Mouse (Mus musculus) right cerebral cortex, postnatal 4 days (tissue): ENCODE results near the gene Dnm1.
"Not testable (repeated sequence)": the region's sequence is repeated elsewhere in the genome, so short reads cannot be mapped to it uniquely, and the experiment has no call there.

Experiments used
- DNase-seq: peaks from one replicate; pipeline ENCODE4 v3.0.0-alpha.2; 2022

Gene Dnm1

DNA sequence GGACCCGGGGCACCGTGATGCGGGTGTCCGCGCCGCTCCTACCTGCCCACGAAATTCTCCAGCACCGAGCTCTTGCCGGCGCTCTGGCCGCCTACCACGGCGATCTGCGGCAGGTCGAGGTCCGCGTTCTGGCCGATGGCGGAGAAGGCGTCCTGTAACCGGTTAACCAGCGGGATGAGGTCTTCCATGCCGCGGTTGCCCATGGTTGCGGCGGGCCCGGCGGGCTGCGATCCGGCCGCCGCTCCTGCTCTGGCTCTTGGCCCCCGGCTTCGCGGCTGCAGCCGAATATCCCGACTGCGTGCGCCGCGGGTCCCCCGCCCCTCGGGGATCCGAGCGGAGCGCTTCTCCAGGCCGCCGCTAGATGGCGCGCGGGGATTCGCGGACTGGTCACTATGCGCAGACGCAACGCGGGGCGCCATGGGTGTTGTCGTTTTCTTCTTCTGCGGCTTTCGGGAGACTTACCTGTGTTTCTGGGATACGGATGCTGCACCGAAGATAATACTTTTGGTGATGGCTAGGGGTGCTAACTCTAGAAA lies at the start of gene Dnm1:
TSS of gene Dnm1 (minus strand) at position 332 of the 536 bp plus-strand sequence.
- DNase-seq = peak; percentile 97

DNA sequence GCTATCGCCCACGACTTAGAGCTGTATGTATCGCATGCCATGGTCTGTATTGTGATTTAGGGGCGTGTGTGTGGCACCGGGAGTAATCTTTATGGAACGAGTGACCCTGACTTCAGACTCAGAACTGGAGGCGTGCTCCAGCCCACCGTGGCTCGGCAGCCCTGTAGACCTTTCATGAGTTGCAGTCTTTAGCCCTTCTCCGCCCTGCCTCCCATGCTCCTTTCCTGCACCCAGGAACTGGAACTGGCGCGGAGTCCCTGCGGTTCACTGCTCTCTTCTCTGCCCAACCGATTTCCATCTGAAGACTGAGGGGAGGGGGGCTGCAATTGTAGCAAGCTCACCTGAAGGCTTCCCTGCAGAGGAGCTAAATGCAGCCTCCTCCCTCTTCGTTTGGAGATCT lies 43.6 kb upstream of the Dnm1 start:
- DNase-seq = no peak

DNA sequence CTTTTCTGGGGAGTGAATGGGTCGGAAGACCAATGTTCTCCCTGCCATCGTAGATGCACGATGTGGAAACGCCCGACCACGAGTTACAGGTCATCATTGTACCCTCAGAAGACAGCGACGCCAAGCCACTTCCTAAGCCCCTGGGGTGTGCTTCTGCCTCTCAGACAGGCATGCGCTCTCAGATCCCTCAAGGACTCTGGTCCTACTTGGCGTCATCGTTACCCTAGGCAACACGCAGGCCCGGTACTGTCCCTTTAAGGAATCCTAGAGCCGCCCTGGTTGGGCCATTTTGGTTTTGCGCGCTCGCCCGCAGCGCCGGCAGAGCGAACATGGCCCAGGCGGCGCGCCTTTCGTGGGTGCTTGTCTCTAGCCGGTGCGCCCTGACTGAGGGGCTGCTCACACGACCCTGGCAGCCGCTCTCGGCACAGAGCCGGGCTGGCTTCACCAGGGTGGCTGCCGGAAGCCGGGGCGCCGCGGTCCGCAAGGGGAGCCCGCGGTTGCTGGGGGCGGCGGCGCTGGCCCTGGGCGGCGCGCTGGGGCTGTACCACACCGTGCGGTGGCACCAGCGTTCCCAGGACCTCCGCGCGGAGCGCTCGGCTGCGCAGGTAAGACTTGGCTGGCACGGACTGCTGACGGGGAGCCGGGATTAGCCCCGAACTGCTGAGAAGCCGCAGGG lies 42.9 kb upstream of the Dnm1 start:
- DNase-seq = peak; percentile 83

DNA sequence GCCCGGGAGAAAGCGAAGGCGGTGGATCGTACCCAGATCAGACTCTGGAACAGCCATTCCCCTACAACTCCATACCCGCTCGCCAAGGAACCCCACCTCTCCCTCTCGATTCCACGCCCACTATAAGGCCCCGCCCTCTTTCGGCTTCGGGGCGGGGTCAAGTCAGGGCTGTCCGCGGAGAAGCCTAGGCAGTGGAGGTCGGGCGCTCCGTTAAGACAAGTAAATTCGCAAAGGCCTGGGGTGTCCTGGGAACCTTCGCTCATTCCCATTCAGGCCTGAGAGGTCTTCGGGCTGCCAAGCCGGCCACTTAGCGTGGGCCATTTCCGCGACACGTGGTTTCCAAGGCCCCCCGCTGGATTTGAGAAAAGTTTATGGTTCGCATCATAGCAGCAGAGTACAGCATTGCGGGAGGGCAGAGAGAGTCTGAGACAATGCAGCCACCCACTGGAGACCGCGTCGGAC lies 42.4 kb upstream of the Dnm1 start, which contains the start of gene Ptges2:
TSS of gene Ptges2 (plus strand) at position 413 of the 462 bp plus-strand sequence.
- peak; percentile 76 for DNase-seq

DNA sequence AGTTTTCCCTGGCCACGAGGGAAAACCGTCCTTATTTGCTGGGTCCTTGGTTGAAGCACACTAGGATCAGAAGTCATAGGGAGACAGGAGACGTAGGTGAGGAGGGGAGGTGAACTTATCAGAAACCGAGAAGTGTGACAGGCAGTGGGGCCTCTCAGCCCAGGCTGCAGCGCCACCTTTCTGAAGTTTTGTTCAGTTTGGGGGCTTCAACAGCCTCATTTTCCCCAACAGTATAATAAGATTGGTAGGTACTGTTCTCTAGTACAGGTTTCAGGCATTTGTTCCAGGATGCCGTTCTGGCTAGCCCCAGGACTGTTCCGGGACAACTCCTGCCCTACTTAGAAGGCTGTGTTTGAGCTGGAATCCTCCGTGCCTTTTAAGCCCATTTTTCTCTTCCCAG lies 41.8 kb upstream of the Dnm1 start:
- peak; percentile 53 for DNase-seq

DNA sequence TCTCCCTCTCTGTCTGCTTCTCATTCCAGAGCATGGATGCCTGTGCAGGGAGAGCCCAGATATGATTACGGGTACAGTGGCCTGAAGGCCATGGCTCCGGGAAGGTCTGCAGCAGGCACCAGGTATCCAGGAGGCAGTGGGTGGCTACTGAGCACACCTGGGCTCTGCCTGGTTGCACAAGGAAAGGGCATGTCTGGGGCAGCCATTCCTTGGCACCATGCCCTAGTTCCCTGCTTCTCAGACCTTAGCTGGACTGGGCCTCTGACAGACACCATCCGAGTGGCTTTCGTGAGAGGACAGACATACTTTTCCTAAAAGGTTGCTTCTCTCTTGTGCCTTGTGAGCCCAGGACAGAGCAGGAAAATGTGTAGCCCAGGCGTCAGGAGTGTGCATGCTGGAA lies 38.9 kb upstream of the Dnm1 start:
- no peak for DNase-seq

DNA sequence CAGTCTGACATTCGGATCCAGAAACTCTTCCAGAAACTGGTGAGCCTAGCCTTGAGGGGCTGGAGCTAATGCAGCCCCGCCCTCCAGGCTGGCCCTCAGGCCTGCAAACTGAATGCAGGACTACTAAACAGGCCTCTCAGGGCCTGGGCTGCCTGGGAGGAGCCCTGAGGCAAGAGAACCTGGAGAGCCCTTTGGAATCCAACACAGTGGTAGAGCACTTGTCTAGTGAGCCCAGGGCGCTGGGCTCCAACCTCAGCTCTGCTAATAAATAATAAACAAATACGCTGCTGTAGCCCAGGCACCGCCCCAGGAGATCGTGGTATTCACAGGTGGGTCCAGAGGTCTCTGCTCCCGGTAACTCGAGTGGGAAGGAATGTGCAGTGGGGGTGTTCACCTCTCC lies 37.7 kb upstream of the Dnm1 start:
- no peak for DNase-seq

DNA sequence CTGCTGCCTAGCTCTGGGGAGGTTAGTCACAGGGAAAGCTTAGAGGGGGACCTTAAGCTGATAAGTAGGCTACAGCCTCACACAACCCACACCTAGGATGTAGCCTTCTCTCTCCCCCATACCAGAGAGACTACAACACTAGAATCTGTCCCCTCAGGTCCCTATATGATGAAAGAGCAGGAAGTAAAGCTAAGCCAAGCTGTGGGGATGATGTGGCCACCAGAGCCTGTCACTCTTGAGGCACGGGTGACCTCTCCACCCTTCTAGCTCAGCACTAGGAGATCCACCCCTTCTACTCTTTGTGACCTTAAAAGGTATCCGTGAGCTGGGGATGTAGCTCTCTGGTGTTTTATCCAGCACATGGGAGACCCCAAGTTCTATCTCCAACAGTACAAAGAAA lies 36.0 kb upstream of the Dnm1 start:
- no peak for DNase-seq

DNA sequence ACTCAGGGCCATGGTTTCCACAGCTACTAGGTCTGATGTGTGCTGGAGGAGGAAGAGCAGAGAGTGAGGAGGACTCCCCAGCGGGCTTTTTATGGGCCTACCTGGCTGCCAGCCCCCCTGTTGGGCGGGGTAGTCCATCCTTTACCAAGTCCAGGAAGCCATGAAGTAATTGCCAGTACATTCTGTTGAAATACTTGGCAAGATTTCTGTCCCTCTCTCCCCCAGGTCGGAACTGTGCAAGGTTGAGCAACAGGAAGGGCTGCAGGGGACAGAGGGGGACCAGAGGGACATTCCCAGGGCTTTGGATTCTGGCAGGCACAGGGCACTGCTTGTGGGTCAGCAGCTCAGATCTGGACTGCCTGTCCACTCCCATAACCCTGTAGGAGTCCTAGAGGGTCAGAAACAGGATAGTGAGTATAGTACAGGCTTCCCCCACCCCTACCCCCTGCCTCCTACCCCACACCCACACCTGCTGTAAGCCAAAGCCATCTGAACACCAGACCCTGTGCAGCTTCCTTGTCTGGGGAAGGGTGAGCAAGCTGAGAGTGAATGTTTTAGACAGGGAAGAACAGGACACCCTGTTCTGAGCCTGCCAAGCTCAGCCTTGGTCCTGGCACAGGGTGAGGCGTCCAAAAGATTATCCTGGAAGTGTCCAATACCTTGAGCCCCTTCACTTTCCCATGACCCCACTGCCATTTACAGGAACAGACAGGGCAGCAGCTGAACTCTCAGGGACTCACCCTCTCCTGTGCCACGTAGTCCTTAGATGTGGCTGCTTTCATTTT lies 34.8 kb upstream of the Dnm1 start, which contains the start of gene Lcn2:
TSS of gene Lcn2 (minus strand) at position 547 of the 785 bp plus-strand sequence.
- no peak for DNase-seq

DNA sequence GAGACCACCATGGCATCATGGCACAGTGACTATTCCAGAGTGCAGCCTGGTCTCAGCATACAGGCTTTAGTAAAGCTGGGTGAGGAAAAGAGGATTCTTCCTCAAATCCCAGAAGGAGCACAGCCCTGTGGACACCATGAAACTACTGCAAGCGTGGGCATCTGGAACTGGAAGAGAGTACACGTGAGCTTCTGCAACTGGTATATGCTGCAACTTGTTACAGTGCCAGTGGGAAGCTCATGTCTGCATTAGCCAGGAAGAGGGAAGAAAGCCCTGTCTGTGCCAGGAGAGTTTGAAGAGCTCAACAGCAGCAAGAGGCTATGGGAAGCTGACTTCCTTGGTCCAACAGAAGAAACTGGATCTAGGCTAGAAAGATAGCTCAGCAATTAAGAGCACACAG lies 29.6 kb upstream of the Dnm1 start:
- DNase-seq = no peak

DNA sequence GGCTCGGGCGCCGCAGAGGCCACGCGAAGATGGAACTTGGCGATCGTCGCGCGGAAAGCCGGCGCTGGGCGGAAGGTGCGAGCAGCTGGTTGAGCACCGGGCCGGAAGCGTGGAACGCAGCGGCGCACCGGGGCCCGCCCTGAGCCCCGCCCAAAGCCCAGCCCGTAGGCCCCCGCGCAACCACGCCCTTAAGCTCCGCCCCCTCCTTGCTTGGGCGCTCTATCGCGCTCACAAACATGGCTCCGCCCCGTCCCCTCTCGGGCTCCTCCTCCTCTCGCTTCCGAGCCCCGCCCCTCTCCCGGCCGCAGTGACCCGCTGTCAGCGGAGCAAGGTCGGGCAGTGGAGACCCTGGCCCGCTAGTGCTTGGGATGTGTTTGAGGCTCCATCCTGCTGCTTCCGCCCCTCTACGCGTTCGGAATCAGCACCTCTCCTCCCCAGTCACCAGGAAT lies 28.7 kb upstream of the Dnm1 start, which contains the start of gene 1110008P14Rik:
TSS of gene 1110008P14Rik (minus strand) at position 164 of the 449 bp plus-strand sequence.
- DNase-seq = peak; percentile 85

DNA sequence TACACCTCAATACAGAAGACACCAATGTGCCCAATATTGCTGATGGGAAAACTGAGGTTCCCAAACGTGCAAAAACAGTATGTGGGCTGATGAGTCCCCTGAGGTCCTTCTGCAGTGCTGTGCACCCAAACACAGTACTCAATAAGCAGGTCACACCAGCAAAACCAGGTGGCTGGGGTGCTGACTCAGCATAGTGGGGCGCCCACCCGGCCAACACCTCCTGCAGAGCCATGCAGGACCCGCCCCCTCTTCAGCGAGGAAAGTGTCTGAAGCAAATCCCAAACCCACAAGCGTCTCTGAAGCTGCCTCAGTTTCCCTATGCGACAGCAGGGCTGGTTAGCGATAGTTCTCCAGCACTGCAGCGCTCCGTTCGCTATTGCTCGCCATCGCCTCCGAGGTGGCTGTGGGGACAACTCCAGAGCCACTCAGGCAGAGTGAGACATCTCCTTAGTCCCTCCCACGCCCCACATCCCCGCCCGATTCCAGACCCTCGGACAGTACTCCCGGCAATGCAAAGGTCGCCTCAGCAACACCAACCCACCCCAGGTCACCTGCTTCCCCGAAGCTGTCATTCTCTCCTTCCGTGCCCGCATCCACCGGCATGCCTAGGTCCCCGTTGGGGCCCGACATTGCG lies 28.1 kb upstream of the Dnm1 start:
- DNase-seq = peak; percentile 54

DNA sequence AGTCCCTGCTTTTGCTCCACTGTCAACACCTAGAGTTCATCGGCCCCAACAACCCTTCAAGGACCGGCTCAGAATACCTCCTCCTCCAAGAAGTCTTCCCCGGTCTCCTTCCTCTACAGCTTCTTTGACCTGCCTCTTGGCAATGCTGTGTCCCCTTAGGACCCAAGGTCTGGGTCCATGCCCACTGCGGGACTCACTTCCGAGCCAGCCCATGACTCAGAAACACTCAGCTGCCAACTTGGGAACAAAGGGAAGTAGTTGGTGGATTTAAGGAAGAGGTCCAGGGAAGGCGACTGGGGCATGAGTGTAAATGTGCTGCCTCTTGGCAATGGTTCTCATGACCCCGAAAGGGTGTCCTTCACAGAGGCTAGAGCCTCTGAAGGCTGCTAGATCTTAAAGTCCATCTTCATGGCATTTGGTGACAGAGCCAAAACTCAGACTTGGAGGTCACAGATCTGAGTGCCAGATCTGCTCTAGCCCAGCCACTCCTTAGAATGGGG lies 26.9 kb upstream of the Dnm1 start:
- no peak for DNase-seq

DNA sequence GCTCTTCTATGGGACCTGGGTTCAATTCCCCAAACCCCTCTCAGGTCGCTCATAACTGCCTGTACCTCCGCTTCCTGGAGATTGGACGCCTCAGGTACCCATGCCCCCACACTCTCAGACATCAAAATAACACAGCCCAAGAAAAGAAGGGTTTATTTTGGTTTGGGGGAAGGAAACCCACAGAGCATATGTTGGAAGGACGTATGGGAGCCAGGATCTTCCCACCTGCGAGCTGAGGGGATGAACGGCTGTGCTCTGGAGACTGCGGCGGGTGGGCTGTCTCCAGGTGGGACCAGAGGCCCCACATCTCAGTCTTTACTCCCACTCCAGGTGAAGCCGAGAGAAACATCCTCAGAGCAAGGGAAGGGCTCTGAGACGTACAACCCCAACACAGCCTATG lies 23.8 kb upstream of the Dnm1 start:
- no peak for DNase-seq

DNA sequence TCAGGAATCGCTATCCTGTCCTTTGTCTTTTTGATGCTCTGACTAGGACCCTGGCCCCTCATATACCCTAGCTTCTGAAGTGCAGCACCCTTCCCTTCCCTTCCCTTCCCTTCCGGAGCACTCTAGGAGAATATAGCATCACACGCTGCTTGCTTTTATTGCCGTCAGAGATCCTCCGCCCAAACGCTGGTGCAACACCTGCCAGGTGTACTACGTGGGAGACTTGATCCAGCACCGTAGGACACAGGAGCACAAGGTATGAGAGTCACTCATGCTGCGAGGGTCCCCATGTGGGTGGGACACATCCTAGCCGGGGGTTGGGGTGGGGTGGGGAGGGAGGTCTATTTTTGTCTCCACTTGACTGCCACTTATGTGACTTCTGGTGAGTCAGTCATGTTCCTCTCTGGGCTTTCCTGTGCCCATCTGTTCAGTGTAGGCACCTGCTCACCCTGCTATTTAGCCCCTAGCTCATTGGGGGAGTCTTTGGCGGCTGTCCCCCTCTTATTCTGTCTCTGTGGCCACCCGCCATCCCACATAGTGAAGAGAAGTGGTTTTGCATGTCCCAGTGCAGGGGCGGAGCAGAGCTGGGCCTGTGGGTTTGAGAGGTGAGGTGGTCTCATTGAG lies 22.3 kb upstream of the Dnm1 start:
- no peak for DNase-seq

DNA sequence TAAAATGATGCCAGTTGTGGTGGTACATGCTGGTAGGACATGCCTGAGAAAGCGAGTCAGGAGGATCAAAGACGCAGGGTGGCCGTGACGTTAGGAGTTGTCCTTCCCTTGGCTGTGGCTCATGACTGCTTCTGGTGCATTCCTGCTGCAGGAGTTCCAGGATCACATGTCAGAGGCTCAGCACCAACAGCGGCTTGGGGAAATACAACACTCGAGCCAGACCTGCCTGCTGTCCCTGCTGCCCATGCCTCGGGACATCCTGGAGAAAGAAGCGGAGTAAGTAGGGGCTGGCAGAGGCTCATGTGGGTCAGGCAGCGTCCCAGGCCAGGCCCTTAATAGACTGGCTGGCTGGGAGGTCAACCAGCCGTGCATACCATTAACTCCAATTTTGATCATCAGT lies 21.1 kb upstream of the Dnm1 start:
- no peak for DNase-seq

DNA sequence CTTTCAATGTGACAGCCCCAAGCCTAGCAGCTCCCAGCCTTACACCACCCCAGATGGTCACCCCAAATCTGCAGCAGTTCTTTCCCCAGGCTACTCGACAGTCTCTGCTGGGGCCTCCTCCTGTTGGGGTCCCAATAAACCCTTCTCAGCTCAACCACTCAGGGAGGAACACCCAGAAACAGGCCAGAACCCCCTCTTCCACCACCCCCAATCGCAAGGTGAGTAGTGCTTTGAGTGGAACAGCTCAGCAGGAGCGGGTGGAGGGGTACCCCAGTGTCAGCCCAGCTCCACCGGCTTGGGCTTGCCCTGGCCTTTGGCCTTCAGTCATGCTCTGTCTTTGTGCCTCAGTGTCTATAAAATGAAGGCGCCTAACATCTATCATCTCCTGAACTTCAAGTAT lies 14.2 kb upstream of the Dnm1 start:
- DNase-seq = no peak

DNA sequence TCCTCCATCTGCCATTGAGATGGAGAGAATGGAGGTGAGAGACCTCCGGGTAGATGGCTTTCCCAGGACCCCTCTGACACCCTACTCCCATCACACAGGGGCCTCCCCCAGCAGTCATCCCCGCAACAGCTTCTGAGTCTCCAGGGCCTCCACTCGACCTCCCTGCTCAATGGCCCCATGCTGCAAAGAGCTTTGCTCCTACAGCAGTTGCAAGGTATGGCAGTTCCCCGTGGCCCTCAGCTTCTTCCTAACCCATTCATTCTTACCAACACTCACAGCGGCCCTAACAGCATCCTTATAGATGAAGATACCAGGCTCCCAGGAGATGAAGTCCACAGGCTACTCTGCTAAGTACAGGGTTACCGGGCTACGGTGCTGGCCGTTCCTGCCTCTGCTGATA lies 11.0 kb upstream of the Dnm1 start:
- DNase-seq = no peak

DNA sequence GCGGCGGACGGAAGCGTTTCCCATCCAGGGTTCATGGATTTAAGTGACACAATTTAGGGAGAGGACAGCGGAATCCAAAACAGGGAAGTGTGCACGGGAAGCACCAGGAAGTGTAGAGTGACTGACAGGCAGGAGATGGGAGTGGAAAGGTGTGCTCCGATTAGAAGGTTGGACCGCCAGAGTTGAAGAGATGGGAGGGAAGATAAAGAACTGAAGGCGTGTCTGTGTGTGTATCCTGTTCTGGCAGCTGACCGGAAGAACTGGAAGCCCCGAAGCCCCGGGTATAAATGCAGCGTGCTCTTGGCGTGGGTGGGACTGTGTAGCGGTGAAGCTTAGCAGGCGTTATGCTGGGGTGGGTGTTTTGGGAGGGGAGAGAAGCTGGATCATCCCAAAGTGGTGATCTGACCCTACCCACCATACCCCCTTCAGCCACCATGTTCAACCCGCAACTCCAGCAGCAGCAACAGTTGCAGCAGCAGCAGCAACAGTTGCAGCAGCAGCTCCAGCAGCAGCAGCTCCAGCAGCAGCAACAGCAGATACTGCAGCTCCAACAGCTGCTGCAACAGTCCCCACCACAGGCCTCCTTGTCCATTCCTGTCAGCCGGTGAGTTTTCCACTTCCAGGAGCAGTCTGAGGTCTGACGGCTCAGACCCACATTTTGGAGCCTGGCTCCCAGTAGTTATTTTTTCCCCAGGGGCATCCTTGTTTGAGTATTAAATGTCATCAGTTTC lies 10.4 kb upstream of the Dnm1 start:
- DNase-seq = no peak

DNA sequence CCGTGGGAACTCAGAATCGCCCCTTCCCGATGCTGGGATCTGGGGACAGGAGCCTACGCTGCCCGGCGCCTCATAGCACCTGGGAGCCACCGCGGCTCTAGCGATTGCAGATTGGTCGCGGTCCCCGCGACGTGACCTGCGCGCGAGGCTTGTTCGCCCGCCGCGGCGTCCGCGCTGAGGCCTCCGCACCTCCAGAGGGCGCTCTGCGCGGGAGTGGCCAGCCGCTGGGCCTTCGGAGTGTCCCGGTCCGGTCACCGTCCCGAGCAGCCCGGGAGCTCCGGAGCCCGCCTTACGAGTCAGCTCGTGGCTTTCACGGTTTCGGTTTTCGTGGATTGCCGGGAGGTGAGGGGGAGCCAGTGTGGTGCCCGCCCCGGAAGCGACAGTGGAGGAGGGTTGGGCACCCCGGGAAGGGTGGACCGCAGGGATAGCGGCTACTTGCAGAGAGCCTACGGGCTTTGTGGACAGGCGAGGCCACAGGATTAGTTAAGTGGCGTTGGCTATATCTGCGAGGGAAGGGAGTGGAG lies 9.7 kb upstream of the Dnm1 start:
- peak; percentile 89 for DNase-seq

DNA sequence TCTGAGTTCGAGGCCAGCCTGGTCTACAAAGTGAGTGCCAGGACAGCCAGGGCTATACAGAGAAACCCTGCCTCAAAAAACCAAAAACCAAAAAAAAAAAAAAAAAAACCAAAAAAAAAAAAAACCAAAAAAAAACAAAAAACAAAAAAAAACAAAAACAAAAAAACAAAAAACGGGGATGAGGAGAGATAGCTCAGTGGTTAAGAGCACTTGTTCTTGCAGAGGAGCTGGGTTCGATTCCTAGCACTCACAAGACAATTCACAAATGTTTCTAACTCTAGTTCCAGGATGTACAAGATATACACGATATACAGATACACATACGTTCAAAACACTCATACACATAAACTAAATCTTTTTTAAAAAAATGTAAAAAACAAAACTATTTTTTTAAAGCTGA lies 9.1 kb upstream of the Dnm1 start:
- DNase-seq = not testable (repeated sequence)

DNA sequence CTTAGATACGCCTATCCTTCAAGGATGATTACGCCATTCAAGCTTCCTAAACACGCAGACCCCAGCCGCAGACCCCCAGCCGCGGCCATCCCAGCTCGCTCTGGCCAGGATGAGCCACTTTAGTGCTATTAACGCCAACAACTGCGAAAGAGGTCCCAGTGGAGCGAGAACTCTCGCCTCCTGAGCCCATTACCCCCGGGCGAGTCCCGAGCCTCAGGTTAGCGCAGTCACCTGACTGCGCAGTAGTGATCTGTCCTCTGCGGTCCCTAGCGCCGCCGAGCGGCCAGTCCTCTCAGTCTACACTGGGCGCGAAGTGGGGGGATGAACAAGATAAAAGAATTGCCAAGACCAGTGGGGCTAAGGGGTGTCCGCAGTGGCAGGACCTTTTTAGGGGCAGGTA lies 8.3 kb upstream of the Dnm1 start:
- DNase-seq = peak; percentile 61
